ENCODE assay signal across 19 mouse cellular contexts in the genomic region with DNA sequence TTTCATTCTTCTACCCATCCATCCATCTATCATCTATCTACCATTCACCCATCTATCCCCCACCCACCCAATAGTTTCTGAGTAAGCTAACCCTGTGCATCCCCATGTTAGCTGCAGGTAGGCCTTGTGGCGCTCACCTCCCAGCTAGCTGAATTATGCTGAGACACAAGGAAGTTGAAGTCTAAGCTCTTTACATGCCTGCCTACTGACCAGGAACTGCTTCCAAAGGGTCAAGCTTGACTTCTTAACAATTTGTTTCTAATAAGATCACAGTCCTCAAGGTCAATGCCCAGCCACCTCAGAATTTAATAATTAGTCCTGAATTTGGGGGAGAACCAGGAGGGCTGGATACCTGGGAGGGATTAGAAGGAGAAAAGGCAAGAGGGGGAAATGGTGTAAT. TPM values are rescaled to one million over a fixed set of nuclear protein-coding genes. Genes with fewer than 3 reads are reported as not detected.
"Had no signal": no experiment of that assay in that cellular context is flagged by ENCODE, and none has a peak within 500 bp of the region (broad histone marks: within the 10 kb centered on the region; RNA-seq: fewer than 3 reads in every experiment).

No protein-coding gene starts in this region.

- ATAC-seq: lung, postnatal 0 days; midbrain, embryonic 13.5 days; midbrain, embryonic 15.5 days had no signal

- H3K4me2 ChIP-seq: lung, embryonic 15.5 days; midbrain, embryonic 11.5 days; midbrain, embryonic 13.5 days; midbrain, embryonic 15.5 days; neural tube, embryonic 12.5 days; stomach, embryonic 15.5 days had no signal

- DNase-seq: lung, adult 2 months; lung, postnatal 14 days; lung, postnatal 36 days; right cerebral cortex, postnatal 14 days; thymus, adult 2 months; thymus, postnatal 25 days; thymus, postnatal 4 days had no signal

- H3K27ac ChIP-seq: lung, embryonic 15.5 days; macrophage; midbrain, embryonic 13.5 days; midbrain, embryonic 15.5 days; neural tube, embryonic 12.5 days; stomach, embryonic 15.5 days; stomach, postnatal 0 days had no signal

- H3K36me3 ChIP-seq: lung, embryonic 15.5 days; midbrain, embryonic 13.5 days; midbrain, embryonic 15.5 days; neural tube, embryonic 12.5 days; stomach, embryonic 15.5 days had no signal

- H3K27me3 ChIP-seq: lung, embryonic 15.5 days; midbrain, embryonic 13.5 days; midbrain, embryonic 15.5 days; neural tube, embryonic 12.5 days; stomach, embryonic 15.5 days had no signal

- H3K9me3 ChIP-seq: lung, embryonic 15.5 days; megakaryocyte, embryonic 14.5 days; midbrain, embryonic 13.5 days; midbrain, embryonic 15.5 days; neural tube, embryonic 12.5 days; stomach, embryonic 15.5 days had no signal

- H3K4me1 ChIP-seq: neural tube, embryonic 12.5 days had no signal

- H3K4me3 ChIP-seq: lung, embryonic 15.5 days; megakaryocyte, embryonic 14.5 days; midbrain, embryonic 13.5 days; midbrain, embryonic 15.5 days; neural tube, embryonic 12.5 days; stomach, embryonic 15.5 days had no signal

- H3K9ac ChIP-seq: lung, embryonic 15.5 days; midbrain, embryonic 13.5 days; midbrain, embryonic 15.5 days; neural tube, embryonic 12.5 days; stomach, embryonic 15.5 days had no signal

RNA-seq across cellular contexts. Expression of a gene that starts 28.7 kb away (rescaled TPM):
- polyA plus RNA-seq: macrophage; midbrain, embryonic 11.5 days; midbrain, embryonic 15.5 days; midbrain, postnatal 0 days; neural tube, embryonic 14.5 days had no signal
